Mouse (Mus musculus) lung, postnatal 25 days (tissue): ENCODE measurements at regions not wholly inside any gene's neighbourhood (a gene's known extent, or its start where the extent isn't known, plus 50 kb on each side); places are given as distances from the start of the nearest gene placed in this dataset.

Experiments
- DNase-seq: peaks from one replicate; pipeline ENCODE4 v3.0.0; 2022; ENCODE audit warnings: low spot score

DNA sequence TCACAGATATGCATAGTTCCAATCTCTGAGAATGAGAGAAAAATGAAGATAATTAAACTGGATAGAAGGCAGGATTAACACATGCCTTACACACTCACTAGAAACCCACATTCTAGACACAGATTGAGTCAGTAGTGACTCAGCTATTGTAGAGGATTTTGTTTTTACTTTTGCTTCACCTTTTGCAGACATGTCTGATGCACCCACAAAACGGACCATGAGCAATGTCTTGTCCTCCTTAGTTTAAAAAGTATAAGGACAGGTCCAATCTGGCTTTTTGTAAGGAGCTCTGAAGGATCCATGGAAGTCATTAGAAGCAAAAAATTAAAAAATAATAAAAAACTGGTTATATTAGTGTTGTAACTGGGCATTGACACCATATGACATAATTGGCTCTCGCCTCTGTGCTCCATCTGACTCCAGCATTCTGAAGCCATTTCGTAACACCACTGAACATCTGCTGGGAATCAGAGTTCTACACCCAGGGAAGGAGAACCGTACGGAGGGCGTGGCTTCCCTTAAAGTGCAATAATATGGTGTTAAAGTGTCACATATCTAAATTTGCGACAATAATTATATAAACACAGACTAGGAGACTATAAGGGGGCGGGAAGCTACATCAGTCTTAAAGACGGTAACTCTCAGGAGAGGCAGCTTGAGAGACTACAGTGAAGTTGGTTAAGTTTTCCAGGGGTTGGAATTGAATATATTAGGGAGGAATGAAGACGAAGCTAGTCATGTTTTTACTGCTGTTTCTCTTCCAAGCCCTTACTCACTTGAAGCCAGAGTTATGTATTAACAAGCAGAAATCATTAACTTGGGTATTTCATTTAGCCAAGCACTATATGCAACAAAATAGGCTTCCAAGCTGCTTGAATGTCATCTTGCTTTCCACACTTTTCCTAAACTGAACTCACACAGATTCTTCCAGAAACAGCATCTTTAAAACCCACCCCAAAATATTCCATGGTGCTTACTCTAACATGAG, 558.0 kb downstream of the Ebf1 start:
- peak; percentile 34 for DNase-seq

DNA sequence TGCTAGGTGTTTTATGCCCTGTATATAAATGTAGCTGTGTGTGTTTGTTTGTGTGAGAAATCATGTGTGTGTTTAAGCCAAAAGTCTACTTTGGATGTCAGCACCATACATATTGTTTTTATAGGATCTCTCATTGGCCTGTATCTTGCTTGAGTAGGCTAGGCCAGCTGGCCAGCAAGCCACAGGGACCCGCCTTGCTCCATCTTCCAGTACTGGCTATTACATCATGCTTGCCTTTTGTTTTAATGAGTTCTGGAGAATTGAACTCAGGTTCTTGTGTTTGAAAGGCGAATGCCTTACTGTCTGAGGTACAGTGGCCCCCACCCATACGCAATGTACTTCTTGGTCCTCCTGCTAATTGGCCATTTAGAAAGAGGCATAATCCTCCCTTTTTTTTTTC, 559.9 kb downstream of the Ebf1 start:
- DNase-seq, result no peak

DNA sequence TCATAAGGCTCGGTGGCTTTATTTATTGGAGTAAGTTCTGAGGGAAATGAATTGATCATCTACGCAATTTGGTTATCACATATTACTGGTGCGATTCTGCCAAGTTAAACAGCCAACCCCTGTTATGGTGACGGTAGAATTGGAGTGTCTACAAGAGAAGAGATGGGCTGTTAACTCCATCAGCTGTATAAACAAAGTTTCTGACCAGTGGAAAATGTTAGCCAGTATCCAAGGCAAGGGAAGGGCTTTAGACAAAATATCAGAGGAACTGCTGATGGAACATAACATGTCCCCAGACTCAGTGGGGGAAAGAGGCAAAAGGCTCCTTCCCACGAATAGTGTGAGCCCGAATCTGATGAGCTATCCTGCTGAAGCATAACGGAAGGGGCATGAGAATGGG, 560.9 kb downstream of the Ebf1 start:
- DNase-seq, result no peak

DNA sequence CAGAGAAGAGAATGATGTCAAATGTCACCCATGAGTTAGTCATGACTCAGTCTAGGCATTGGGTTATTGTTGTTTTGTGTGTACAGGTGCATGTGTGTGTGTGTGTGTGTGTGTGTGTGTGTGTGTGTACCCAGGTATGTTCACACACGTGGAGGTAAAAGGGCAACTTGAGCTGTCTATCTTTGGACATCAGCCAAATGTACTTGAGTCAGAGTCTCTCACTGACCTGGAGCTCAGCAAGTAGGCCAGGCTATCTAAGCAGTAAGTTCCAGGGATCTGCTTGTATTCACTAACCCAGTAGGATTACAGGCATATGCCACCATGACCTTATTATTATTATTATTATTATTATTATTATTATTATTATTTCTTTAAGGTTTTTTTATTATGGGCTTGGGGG, 561.9 kb downstream of the Ebf1 start:
- no peak for DNase-seq

DNA sequence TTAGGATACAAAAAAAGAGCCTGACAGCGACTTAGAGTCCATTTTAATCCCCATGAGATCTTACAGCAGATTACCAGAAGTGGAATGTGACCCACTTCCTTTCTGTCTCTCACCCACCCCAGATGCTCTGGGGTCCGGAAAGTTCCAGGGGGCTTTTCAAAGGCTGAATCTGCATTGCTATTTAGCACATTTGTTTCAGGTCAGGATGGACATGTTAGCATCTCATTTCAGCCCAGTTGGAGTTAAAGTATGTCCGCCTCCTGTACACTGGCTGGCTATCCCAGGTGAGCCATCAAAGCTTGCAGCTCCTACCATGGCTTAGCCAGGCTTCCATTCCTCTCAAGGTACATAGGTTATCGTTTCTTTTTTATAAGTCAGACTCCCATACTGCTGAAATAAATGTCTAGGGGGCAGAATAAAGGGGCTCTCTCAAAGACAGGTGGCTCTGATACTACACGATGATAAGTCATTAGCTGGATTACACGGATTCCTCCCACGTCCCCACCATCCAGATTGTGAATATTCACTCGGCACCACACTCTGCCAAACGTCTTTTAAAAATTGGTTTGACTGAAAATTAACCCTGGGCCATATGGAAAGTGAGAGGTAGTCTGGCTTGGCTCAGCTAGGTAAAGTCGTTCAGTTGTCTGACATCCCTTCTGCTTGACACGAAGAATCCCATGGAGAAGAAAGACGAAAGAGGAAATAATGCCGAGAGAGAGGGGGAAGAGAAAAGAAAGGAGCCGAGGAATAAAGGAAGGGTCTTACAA, 573.7 kb downstream of the Ebf1 start:
- DNase-seq, result no peak

DNA sequence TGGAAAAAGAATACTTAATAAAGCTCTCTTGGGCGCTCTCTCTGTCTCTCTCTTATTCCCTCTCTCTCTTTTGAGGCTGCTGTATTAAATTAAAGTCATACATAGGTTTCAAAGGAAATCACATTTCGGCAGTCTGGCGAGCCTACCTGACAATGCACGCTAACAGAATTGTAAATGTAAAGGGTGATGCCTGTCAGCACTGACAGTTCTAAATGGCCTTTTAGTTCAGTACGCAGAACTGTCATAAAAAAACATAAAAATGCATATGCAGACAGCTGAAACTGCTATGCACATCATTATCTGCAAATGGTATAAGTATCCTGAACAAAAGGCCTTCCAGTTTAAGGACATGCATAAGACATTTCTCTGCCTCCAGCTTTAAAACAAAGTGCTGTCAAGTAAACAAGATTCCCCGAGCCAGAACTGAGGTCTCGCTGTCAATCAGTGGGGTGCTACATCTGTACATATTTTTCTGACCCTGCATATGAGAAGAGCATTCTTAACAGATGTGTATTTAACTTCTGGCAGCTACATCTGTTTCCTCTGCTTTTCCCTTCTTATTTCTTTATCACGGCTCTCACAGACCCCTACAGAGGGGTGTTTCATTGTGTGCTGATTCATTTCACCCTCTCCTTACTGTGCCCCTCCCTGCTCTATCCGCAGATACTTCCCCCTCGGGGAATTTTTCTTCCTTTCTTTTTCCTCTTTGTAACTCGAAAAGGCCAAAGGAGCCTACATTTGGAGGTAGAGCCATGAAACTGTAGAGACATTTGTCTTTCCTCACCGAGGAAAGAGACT, 574.5 kb downstream of the Ebf1 start:
- no peak for DNase-seq

DNA sequence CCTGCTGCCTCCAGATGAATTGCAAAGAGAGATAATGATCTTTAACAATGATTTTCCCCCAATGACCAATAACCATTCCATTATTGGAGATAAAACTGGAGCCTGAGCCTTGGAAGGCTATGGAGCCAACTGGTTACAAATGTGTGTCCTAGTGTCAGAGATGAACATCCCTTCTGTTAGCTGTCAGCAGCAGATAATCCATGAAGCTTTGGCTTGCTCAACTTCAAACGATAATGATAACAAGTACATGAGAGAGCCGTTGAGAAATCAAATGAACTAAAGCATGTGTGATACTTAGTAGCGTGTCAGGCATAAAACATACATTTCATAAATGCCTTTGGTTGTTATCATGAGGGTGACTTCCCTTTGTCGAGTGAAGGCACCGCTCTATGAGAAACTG, 576.2 kb downstream of the Ebf1 start:
- DNase-seq, result no peak

DNA sequence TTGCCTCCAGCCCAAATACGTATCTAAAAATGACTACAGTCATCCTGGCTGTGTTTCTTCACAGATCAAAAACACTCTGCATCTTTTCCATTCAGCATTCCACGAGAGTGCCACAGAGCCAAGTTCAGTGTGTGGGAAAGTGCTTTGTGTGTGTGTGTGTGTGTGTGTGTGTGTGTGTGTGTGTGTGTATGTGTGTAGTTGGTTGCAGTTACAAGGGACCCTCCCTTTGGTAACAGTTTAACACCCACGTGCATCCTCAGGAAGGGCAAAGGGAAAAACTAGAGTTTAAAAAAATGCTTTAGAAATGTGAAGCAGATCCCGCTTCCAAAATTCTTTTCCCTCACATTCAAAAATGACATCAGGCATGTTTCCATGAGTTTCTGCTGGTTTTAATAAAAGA, 582.4 kb downstream of the Ebf1 start:
- peak; percentile 6 for DNase-seq

DNA sequence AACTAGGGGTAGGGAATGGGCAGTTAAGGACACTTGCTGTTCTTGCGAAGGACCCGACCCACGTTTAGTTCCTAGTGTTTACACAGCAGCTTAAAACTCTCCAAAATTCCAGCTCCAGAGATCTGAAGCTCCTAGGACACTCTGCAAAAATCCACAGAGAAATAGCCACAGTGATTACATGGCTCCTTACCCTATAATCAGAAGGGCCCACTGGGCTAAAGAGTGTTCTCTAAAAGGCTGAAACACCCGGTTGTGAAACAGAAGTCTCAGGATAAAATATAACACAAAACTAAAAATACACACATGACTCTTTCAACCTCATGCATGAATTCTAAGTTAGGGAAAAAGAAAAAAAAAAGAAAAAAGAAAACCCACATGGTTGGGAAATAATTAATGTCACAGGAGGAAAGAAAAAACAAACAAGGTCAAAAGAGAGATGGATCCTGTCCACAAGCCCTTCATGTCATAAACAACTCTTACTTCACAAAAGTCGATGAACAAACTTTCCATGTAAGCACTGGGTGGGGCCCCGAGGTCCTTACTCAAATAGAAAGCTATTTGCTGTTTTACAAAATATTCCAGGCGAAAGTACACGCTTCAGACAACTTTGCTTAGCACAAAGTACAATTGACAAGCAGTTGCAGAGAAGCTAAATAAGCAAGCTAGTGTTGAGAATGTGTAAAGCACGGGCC, 583.7 kb downstream of the Ebf1 start:
- peak; percentile 42 for DNase-seq

DNA sequence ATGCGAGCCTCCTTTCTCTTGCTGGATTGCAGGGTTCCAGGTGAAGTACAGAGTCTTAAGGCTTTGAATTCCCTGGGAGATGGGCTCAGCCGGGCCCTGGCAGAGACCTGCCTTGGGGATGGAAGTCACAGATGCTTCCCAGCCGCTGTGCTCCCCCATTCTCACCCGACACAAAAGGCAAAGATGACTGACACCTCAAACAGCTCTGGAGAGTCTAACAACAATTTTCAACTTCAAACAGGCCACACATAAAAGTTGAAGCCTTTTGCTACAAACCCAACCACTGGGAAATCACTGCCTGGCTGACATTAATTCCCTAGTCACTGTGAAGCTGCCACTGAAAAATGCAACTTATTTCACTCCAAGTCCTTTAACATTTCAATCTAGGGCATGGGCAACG, 586.3 kb downstream of the Ebf1 start:
- no peak for DNase-seq

DNA sequence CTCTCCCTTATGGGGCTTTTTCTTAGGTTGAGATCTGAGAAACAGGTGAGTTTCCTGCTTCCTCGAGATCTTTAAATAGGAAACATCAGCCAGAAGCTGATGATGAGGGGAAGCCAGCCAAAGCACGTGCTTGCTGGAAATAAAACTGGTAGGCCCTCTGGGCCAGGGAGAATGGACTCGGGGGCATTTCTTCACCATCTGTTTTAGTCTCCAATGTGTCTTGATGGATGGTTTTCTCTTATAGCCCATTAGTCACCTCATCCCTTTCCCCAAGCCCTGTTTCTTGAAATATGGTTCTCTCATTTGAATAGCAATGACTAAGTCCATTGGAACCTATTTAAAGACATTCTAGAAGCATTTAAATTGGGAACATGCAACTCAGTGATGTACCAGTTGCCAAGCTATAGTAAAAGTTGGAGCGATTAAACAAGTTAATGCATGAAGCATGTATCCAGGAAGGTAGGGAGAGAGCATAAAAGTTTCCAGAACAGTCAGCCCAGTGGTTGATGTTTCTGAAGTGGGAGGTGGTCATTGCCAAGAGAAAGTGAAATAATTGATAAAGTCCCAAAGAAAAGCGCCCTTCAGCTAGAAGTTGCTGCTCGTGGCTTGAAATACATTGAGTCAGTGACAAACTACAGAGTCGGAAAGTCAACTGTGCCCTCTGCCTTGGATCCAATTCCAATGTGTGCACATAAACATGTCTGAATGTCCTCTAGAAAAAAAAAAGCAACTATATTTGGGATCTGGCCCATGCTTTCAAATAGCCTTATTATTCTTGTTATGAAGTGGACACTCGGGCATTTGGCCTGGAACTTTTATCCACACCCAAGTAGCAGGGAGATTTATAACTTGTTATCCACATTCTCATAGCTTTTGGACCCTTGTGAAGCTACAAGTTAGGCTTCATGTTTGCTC, 589.8 kb downstream of the Ebf1 start:
- no peak for DNase-seq

DNA sequence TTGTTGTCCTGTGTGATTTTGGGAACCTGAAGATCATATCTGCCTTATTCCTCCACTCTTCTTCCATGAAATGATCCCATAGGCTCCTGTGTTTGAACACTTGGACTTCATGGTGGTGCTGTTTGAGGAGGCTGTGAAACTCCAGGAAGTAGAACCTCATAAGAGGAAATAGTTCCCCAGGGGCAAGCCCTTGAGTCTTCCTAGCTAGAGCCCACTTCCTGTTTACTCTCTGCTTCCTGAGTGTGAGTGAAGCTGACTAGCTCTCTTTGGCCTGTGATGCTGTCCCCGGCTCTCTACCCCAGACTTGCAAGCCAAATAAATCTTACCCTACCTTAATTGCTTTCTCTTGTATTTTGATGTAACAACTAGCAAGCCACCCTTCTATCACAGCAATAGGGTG, 597.0 kb downstream of the Ebf1 start:
- DNase-seq, result no peak

DNA sequence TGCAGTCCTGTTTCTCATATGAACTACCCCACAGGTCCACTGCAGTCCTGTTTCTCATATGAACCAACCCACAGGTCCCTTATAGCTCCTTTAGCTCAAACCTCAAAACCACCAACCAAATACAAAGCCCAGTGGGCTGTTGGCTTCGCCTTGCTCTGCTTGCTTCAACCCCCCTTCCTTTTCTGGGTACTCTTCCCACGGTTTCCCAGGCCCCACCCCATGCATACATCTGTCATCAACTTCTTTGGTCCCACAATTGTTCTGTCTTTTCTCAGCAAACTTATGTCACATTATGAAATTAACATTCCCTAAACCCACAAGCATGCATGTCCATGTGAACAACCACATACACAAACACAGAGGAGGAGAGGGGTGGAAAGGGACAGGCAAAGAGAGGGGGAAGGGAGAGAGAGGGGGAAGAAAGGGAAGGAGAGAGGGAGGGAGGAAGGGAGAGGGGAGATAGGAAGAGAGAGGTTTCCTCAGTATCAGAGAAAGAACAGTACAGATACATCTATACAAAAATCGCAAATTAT, 599.9 kb downstream of the Ebf1 start:
- DNase-seq, result no peak

DNA sequence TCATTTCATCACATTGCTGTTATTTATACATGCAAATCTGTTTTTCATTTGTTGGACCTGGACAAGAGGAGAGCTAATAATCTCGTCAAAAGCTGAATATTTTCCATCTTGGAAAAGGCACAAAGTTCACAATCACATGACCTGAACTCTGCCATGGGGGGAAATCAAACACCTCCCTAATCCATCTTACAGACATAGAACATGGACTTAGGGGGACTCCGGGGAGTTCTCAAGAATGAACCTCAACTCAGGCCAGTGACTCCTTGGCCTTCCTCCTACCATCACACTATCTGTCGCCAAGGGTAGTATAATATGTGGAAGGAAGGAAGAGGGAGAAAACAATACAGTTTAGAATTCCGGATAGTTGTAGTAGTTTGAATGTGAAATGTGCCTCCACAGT, 602.1 kb downstream of the Ebf1 start:
- DNase-seq, result no peak

DNA sequence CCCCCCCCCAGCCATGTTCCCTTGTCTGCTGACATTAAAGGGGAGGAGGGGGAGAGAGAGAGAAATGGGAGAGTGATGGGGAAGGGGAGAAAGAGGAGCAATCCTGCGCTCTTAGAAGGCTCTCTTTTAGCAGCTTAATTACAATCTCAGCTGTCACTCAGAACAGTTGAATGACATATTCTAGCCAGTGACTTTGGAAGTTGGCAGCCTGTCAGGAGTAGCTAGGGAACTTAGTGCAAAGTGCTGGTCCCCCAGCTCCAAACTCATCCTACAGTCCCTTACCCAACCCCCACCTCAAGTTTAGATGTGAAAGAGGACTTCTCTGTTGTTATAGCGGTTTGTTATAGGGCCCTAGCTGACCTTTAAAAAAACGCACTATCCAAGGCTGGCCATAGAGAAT, 604.9 kb downstream of the Ebf1 start:
- no peak for DNase-seq

DNA sequence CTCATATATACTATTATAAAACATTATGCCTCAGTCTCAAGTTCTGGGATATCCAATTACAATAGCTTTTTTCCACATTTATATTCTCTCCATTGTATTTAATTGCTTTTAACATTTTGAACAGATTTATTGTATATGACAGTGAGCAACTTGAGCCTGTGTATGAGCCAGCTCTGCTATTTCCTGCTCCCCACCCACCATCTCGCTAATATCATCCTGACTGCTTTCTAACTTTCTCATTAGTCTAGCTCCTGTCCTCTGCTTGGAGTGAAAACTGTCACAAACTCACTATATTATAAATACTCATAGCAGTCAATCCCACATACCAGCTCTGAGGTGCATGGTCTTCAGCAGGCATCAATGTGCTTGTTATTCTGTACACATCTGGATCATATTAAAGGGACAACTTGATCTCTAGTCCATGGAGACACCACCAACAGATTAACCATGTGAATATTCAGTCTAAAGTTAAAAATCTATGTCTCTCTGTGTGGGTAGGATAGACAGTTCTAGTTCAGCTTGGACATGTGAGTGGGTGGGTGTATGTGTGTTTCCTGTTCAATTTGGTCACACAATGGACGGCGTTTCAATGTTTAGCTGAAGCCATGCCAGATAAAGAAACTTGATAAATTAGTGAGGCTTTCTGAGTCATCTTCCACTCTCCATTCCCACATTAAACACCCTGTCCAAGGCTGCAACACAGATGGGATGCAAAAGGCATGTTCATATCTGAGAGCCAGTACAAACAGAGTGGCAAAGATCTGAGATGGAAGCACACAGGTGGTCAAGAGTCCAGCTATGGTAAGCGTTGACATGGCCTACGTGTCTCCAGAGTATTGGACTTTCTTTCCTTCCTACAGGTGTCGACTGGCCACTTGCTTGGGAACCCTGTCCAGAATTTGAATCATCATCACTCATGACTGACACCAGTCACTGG, 616.1 kb upstream of the Clint1 start:
- no peak for DNase-seq

DNA sequence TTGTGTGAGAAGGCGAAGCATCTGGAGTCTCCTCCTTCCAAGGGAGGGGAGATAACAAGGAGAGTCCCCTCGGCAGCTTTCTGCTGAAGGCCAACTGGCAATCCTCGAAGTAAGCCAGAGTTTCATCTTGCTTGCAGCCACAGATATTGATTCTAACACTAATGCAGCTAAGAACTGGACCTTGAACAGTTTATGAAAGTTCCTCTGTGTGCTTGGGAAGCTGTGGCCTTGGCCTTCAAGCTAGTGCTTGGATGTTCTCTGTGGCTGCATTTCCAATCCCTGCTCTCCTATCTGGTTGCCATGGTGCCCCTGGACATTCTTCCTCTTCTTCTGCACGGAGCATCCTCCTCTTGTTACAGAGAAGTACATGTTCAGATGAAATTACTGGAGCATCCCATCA, 614.8 kb upstream of the Clint1 start:
- no peak for DNase-seq

DNA sequence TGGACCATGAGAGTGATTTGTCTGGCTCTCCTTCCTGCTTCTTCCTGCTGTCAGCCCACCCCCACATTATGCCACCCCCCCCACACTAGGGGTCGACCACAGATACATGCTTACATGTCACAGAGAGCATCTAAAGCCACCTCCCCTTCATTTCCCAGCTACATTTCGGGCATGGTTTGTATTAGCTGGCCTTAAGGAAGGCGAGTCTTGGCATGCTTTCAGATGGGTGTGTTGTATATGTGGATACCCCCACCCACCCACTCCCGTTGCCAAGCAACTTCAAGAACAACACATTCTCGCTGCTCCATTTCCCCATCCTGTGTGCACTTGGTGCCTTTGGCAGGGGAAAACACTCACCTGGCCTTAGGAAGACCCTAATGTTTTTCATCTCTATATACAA, 612.8 kb upstream of the Clint1 start:
- DNase-seq, result no peak

DNA sequence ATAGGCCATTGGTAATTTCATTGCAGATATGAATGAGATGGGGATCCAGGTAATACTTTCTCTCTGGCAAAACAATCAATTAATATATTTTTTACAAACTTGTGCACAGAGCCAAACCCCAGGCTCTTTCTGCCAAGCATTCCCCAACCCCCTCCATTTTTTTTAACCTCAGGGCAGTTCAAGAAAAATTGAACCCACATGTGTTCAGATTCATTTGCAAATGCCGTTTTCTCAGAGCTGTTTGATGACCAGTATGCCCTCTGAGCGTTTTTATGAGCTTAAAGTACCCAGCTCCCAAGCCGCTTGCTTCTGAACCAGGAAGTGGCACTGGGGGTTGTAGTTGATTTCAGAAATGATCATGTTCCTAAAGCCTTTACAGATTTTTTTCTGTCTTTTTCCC, 611.4 kb upstream of the Clint1 start:
- DNase-seq, result no peak
